Mouse (Mus musculus): ENCODE results near the gene Rbm44. TPM values are rescaled to one million over a fixed set of nuclear protein-coding genes. Genes with fewer than 3 reads are reported as not detected.
A peak's percentile ranks its signal among the peaks of the same experiment; 100 is the strongest.

Gene Rbm44
- total RNA-seq, 2 experiments from 2014 or later: not detected

- no peak for DNase-seq (ENCODE audit: extremely low spot score in 1 of 2, low spot score in 1 of 2)
Measured at GRCm38 (mm10) chr1:91176871-91177270, 32.0 kb downstream of the Rbm44 start.

- DNase-seq (ENCODE audit: extremely low spot score in 1 of 2, low spot score in 1 of 2): peak; percentile 65 to 78
Measured at GRCm38 (mm10) chr1:91179086-91179485, 34.2 kb downstream of the Rbm44 start.

GRCm38 (mm10) chr1:91179533-91180173 is 34.8 kb downstream of the Rbm44 start, which contains the start of gene Ramp1:
Gene Ramp1, plus strand, starts transcription at chr1:91179822.
- DNase-seq (ENCODE audit: extremely low spot score in 1 of 2, low spot score in 1 of 2): peak; percentile 50 to 54

- DNase-seq (ENCODE audit: extremely low spot score in 1 of 2, low spot score in 1 of 2): no peak
Measured at GRCm38 (mm10) chr1:91180174-91180565, 35.3 kb downstream of the Rbm44 start.

- DNase-seq (ENCODE audit: extremely low spot score in 1 of 2, low spot score in 1 of 2): no peak
Measured at GRCm38 (mm10) chr1:91180723-91181122, 35.8 kb downstream of the Rbm44 start.

- DNase-seq (ENCODE audit: extremely low spot score in 1 of 2, low spot score in 1 of 2): no peak
Measured at GRCm38 (mm10) chr1:91181261-91181660, 36.4 kb downstream of the Rbm44 start.

GRCm38 (mm10) chr1:91181784-91182450 is 37.0 kb downstream of the Rbm44 start:
- DNase-seq (ENCODE audit: extremely low spot score in 1 of 2, low spot score in 1 of 2): no peak

- DNase-seq (ENCODE audit: extremely low spot score in 1 of 2, low spot score in 1 of 2): no peak
Measured at GRCm38 (mm10) chr1:91183305-91183704, 38.4 kb downstream of the Rbm44 start.

- no peak for DNase-seq (ENCODE audit: extremely low spot score in 1 of 2, low spot score in 1 of 2)
Measured at GRCm38 (mm10) chr1:91186677-91187076, 41.8 kb downstream of the Rbm44 start.

- no peak for DNase-seq (ENCODE audit: extremely low spot score in 1 of 2, low spot score in 1 of 2)
Measured at GRCm38 (mm10) chr1:91187315-91187714, 42.4 kb downstream of the Rbm44 start.

GRCm38 (mm10) chr1:91187786-91188640 is 43.1 kb downstream of the Rbm44 start:
- DNase-seq (ENCODE audit: extremely low spot score in 1 of 2, low spot score in 1 of 2): no peak

GRCm38 (mm10) chr1:91188851-91189460 is 44.1 kb downstream of the Rbm44 start:
- DNase-seq (ENCODE audit: extremely low spot score in 1 of 2, low spot score in 1 of 2): no peak

- no peak for DNase-seq (ENCODE audit: extremely low spot score in 1 of 2, low spot score in 1 of 2)
Measured at GRCm38 (mm10) chr1:91192184-91192583, 47.3 kb downstream of the Rbm44 start.

- no peak for DNase-seq (ENCODE audit: extremely low spot score in 1 of 2, low spot score in 1 of 2)
Measured at GRCm38 (mm10) chr1:91193242-91193641, 48.4 kb downstream of the Rbm44 start.

- DNase-seq (ENCODE audit: extremely low spot score in 1 of 2, low spot score in 1 of 2): no peak
Measured at GRCm38 (mm10) chr1:91193680-91194079, 48.8 kb downstream of the Rbm44 start.

- DNase-seq (ENCODE audit: extremely low spot score in 1 of 2, low spot score in 1 of 2): no peak
Measured at GRCm38 (mm10) chr1:91199793-91200192, 54.9 kb downstream of the Rbm44 start.

GRCm38 (mm10) chr1:91201122-91201521 is 56.2 kb downstream of the Rbm44 start:
- no peak for DNase-seq (ENCODE audit: extremely low spot score in 1 of 2, low spot score in 1 of 2)

GRCm38 (mm10) chr1:91204221-91204765 is 59.4 kb downstream of the Rbm44 start:
- DNase-seq (ENCODE audit: extremely low spot score in 1 of 2, low spot score in 1 of 2): no peak

- no peak for DNase-seq (ENCODE audit: extremely low spot score in 1 of 2, low spot score in 1 of 2)
Measured at GRCm38 (mm10) chr1:91205651-91206050, 60.8 kb downstream of the Rbm44 start.

- DNase-seq (ENCODE audit: extremely low spot score in 1 of 2, low spot score in 1 of 2): no peak
Measured at GRCm38 (mm10) chr1:91206336-91206735, 61.4 kb downstream of the Rbm44 start.

Data from layer of hippocampus, postnatal 25 days (tissue).